Mouse (Mus musculus): ENCODE measurements around the gene Prrc2a.

GRCm38 (mm10) chr17:35164568-35165450 lies at the start of gene Prrc2a:
- no peak for TF ChIP-seq CTCF (IDR thresholded peaks at IDR 0.05; ENCODE audit: insufficient read depth, low read length)
- peak; percentile 96; the same call in 1 of the 2 replicates for TF ChIP-seq POLR2A (IDR thresholded peaks at IDR 0.05; ENCODE audit: borderline replicate concordance, extremely low read depth, low read depth, low read length)
